Mouse (Mus musculus): ENCODE data around the gene Nkpd1. TPM values are rescaled to one million over a fixed set of nuclear protein-coding genes. Genes with fewer than 3 reads are reported as not detected.

Nkpd1 gene
- total RNA-seq, 2 experiments from 2014 or later: not detected

DNA sequence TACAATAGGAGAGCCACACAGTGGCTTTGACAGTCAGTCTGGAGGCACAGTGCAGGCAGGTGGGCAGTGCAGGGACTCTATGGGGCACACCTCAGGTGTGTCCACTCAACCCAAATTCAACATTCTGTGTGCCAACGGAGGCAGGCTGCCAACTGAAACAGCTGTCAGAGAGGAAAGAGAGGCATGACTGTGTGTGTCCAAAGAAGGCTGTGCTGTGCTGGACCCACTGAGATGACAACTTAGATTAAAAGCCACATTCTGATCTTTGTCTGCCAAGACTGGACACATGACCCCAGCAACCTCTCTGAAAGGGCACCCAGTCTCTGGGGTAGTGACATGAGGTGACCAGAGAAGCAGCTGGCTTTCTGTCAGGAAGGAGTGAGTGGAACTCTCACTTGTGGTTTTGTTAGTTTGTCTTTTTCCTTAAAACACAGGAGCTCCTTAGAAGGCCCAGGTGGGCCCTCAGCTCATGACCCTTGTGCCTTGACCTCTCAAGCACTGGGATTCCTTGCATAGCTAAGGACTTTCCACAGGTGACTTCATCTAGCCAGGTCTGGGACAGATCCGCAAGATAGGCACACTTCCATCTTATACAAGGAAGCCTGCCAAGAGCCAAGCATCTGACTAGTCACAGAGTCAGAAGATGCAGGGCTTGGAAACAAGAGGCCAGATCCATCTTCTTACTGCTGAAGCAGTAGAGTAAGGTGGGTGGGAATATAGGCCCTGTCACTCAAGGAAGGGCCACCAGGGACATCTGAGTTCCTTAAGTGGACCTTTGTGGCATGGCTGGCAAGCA is 23.3 kb downstream of the Nkpd1 start:
- DNase-seq: no peak
- intact Hi-C loops (cut with DNase I): no loop called here

DNA sequence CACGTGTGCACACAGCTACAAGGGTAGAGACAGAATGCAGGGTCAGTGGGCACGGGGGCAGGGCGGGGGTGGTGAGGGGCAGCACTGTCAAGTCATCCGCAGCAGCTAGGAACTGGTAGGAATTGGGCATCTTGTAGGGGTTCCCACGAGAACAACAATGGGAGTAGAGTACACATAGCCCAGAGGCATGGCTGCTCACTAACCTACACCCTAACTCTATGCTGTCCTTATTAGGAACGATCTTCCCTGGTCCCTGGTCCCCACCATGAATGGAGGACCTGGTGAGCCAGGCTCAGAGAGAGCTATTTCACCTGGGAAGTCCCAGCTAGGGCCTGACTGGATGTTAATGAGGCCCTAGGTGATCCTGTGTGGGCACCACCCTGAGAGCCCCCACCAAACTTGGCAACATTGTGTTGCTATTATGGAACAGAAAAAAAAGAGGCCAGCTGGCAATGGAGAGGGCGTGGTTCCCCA is 24.1 kb downstream of the Nkpd1 start:
- no peak for DNase-seq
- intact Hi-C loops (cut with DNase I): no loop called here

DNA sequence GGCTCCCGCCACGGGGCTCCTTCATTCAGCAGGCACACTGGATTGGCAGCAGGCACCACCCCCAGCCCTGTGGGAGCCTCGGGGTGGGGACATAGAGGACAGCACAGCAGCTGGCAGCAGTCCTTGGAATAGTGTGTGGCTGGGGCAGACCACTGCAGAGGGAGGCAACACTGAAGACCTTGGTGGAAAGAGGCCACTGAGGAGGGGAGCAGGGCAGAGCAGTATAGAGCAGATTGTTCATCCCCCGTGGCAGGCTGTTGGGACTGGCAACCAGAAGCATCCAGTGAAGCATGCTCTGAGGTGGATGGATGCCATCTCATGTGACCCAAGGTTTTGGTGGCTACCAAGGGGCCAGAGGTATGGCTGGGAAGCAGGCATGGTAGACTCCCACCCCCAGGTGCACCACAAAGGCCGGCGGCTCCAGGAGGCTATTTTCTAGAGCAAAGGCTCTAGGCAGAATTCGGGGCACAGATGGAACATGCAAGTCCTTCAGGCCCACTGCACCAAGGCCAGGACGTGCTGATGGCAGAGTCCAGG is 24.6 kb downstream of the Nkpd1 start:
- intact Hi-C loops (cut with DNase I): no loop called here
- DNase-seq: no peak

DNA sequence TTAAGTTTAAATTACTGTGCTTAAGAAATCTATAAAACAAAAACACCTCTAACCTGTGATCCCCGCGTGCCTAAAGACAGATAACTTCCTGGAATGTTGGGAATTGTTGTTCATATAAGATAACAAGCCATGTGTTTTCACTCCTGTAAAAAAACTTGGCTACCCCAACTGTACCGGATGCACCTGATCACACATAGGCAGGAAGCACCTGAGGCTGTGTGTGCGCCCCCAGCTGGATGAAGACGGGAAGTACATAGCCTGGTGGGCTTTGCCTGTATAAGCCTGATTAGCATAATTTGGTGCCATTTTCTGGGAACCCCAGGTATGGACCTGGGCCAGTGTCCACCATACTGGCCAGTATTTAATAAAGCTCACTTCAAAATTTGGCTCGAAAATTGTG is 25.9 kb downstream of the Nkpd1 start:
- intact Hi-C loops (cut with DNase I): no loop called here
- DNase-seq: no peak

DNA sequence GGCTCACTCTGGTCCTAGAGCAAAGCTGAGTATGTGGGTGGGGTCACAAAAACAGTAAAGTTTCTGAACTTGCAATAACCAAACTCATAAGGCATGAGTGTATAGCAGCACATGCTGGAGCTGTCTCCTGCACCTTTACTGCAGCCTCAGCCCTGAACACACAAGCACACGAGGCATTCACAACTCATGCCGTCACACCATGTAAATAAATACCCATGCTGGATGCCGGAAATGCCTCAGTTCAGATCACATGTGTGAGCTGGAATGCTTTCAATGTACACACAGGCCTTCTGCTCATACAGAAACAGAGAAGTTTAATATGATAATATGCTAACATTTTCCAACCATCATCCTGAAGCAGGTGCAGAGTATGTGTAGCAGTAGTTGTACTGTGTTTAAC is 28.4 kb downstream of the Nkpd1 start:
- no peak for DNase-seq
- intact Hi-C loops (cut with DNase I): no loop called here

DNA sequence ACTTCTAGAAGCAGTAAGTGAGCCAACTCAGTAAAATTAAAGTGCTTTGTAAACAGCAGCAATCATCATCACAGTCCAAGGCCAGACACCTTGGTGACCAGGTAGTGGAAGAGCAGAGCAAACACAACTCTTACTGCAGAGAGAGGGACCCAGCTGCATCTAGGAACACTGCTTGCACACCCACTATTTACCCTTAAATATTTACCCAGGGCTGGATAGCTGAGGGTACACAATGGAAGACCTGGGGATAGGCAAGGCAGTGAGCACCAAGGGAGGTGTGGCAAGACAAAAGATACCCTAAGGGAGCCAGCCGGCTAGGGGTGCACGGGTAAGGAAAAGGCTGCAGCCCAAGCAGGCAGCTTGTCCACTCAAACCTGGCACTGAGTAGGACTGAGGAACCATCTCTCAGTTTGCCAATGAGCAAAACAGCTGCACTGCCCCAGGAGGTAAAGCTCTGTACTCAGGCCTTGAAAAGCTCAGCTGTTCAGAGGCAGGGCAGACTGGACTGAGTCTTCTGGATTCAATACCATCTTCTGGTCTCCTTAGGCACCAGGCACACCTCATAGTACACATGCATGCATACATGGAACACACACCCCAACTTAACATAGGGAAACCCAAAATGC is 29.8 kb downstream of the Nkpd1 start:
- intact Hi-C loops (cut with DNase I): no loop called here
- DNase-seq: no peak

DNA sequence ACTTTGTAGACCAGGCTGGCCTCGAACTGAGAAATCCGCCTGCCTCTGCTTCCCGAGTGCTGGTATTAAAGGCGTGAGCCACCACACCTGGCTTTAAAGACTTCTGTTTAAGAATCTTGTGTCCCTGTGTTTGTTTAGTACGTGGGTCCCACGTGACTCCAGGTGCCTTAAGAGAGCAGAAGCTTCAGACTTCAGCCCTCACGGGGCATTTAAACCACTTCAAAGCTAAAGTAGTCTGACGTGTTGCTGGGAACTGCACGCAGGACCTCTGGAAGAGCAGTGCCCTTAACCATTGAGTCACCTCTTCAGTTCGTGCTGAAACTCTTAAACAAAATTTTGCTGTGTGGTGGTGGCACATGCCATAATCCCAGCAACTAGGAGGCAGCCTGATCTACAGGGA is 31.8 kb downstream of the Nkpd1 start:
- intact Hi-C loops (cut with DNase I): no loop called here
- no peak for DNase-seq

DNA sequence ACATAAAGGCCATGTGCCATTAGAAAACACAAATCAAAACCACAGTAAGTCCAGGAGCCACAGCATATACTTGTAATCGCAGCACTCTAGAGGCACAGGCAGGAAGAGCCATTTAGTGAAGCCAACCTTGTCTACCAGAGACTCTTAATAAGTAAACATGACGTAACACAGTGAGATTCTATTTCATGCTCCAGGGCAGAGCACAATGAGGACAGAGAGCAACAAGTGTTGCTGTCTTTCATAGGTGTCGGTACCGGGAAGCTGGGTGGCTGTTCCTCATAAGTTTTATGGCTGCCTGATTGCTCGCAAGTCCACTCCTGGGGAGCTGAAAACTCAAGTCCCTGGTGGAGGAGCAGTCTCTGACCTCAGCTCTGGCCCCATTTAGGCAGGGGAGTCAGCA is 34.0 kb downstream of the Nkpd1 start:
- intact Hi-C loops (cut with DNase I): no loop called here

DNA sequence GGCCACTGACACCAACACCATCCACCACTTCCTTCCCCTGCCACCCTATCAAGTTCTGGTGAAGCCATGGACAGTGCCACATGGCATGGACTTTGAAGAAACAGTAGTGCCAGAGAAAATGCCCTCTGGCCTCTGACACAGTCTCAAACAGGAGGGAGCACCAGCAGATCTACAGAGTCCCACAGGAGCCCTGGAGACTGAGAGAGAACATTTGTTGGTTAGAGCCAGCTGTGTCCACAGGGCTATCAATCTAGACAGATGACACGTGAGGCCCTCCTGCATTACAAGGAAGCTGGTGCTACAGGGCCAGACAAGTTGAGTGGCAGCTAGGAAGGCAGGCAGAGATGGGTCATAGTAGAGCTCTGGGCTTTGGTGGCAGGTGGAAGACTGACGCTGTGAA is 34.8 kb downstream of the Nkpd1 start:
- intact Hi-C loops (cut with DNase I): no loop called here
- no peak for DNase-seq

More for the DNA sequence above, 34.0 kb downstream of the Nkpd1 start:
- no peak for DNase-seq

DNA sequence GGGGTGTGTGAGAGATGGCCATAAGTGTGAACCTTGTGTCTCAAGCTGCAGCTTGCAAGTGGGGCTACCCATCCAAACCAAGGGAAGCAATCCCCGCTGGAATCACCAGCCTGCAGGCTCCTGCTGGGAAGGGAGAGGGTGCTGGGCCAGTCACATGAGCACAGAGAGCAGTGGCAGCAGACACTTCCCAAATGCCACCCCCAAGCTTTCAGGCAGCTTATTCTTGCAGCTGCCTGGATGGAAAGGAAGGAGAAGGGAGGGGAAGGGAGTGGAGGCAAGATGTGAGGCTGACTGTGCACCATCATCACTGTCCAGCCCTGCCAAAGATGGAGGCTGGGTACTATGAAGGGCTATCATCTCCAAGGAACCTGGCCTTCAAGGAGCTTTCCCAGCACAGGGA is 36.5 kb downstream of the Nkpd1 start:
- intact Hi-C loops (cut with DNase I): no loop called here
- no peak for DNase-seq

DNA sequence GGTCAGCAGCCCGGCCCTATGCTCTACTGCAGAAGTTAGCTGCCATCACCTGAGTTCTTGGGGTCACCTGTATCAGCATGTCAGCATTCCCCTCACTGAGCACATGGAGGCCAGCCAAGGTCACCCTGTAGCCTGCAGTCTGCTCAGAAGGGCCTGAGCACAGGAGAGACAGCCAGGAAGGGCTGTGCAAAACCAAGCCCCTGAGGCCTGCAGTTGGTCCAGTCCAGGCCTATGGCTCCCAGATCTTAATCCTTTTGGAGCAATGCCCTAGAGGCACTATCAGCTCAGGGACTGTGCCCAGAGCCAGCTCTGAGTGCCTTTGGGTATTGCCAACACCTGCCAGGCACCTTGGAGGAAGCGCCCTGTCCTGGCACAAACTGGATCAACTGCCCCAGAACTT is 39.4 kb downstream of the Nkpd1 start:
- DNase-seq: no peak
- intact Hi-C loops (cut with DNase I): no loop called here

DNA sequence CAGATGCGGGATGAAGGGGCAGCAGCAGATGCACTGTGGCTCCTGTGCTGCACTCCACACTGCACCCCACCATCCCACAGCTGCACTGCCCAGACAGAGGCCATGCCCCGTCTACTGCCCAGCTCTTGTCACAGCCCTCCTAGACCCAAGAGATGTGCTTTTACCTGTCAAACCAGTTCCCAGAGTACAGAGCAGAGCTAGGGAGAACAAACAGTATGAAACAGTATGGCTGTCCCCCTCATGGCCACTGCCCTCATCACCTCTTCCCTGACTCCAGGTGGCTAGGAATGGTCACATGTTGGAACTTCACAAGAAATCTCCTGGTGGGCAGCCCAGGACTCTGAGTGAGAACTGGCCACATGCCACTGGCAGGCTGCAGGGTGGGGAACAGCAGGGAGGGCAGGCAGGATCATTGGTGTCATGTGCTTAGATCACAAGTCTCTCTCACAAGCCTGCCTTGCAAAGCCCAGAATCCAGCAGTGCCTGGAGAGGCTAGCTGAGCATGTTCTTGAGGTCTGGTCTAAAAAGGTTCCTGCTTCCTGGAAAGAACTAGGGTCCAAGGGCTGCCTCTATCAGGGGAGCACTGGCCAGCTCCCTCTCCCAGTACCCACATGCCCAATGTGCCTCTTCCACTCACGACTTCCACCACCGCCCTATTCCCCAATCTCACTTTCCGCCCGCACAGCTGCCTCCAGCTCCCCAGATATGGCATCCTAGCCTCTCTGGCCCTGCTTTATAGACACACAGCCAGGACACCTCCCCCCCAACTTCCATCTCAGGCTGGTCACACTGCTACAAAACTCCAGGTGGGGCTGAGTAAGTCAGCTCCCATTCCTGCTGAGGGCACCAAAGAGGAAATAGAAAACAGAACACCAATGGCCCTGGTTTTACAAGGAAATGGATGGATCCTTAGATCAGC is 40.6 kb downstream of the Nkpd1 start:
- DNase-seq: no peak
- intact Hi-C loops (cut with DNase I): no loop called here

DNA sequence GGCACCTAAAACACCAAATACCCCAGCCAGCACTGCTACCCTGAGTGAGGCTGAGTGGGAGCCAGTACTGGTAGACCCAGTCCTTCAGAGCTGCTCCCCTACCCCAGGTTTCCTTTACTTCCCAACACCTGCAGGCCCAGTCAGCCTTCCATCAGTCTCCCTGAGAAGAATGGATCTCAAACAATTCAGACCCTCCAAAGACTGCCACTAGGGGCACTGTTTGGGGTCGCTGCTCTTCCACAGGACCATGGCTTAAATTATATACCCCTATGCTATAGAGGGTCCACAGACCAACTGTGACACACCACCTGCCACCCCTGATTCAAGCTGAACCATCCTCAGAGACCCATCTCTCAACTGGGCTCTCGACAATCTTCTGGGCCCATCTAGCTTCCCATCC is 41.3 kb downstream of the Nkpd1 start:
- intact Hi-C loops (cut with DNase I): no loop called here
- no peak for DNase-seq

DNA sequence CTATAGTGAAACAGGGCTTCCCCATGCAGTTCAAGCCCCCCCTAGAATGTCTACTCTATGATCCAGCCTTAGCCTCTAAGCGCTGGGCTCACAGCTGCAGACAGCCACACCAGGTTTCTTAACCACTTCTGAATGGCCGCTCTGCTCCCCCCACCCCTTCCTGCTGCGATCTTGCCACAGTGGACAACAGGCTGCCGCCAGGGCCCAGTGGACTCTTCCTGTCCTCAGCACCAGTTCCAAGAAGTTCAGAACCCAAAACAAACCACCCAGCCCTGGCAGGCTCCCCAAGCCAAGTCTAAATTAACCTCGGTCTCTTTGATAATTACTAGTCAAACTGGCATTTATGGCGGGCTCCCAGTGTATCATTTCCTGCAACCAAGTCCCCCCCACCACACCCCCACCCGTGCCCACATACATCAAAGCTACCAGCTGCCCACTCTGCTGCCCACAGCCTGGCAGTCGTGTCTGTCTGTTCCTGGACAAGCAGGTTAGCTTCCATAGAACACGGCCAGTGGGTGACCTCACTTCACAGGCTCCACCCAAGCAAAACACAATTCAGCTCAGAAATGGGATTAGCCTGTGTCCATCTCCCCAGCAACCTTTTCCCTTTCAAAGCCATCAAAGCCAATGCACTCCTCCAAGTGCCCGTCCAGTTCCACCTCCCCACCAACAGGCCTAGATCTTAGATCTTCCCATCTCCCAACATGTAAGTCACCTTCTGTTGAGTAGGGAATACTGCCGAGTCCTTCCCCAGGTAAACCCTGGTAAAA is 43.0 kb downstream of the Nkpd1 start:
- DNase-seq: no peak
- intact Hi-C loops (cut with DNase I): no loop called here

DNA sequence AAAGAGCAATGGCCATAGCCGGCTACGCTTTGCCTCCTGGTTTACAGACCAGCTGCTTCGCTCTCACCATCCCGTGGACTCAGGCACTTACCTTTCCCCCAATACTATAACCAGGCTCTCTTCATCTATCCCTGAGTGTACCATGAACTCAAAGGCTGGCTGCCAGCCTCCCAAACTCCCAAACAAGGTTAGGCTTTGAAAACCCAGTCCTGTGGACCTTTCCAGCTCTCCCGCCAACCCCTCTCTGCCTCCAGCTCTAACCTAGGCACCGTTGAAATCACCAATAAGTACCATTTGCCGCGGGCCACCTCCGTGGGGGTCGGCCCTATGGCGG is 43.8 kb downstream of the Nkpd1 start:
- intact Hi-C loops (cut with DNase I): no loop called here

DNA sequence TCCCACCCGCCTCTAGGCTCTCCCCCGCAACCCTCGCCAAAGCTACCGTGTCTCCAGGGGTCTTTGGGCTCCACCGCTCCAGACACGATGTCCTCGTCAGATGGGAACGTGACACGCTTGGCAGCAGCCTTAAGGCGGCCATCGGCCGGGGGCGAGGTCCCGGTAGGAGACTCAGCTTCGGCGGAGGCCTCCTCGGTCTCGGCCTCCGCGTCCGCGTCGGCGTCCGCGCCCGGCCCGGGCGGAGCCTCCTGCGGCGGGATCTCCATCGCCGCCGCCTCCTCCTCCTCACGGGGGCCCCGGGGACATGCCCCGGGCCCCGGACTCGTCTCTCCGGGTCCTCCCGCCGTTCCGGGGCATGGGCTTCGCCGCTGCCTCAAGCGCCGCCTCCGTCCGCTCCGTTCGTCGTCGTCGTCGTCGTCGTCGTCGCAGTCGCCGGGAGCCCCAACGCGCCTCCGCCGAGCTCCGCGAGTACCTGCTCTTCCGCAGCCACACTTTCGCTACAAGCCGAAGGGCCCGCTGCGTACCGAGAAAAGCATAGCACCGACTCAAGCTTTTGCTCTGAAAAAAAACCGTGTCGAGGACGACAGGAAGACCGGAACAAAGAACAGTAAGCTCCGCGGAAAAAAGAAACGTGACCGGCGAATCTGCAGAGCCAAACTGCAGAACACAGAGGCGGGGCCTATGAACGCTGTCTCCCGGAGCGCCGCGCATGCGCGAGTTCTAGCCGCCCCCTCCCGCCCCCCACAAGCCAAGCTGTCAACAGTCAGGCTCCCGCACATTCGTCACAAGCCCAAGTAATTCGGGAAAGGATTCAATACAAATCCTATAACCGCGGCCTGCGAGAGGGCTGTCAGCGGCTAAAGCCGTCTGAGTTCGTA is 44.4 kb downstream of the Nkpd1 start:
- intact Hi-C loops (cut with DNase I): no loop called here
- peak; percentile 88 for DNase-seq

More for the DNA sequence above, 43.8 kb downstream of the Nkpd1 start:
- no peak for DNase-seq

DNA sequence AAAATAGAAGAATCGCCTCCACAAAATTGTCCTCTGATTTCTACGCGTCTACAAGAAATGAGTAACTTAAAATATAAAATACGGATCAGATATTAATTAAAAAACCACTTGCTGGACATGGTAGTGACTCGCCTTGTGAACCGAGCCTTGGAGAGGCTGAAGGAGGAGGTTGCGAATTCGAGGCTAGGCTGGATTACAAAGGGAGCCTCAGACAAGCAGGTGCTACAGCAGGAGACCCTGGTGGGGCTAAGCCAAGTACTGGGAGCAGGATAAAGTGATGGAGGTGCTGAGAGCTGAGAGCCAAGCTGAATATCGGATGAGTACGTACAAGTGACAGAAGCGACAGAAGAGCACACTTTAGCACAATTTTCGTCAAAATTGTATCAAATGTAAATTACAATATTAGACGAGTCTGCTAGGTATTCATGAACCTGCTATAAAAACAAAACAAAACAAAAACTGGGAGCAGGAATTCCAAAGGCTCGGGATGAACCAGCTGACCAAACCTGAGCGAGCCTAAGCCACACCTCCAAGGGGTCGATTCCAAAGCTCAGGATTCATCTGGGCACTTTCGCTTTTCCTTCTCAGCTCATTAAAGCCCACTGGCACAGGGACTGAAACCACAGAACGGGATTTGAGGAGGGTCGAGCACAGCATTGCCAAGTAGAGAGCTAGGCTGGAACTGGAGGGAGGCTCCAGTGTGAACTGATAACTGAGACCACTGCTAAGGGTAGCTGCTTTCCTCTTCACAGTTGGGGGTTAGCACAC is 45.2 kb downstream of the Nkpd1 start, which contains the start of gene Ppp1r37:
Gene Ppp1r37, minus strand, starts transcription at position 434 of the 768 bp plus-strand sequence.
- intact Hi-C loops (cut with DNase I): no loop called here
- no peak for DNase-seq

DNA sequence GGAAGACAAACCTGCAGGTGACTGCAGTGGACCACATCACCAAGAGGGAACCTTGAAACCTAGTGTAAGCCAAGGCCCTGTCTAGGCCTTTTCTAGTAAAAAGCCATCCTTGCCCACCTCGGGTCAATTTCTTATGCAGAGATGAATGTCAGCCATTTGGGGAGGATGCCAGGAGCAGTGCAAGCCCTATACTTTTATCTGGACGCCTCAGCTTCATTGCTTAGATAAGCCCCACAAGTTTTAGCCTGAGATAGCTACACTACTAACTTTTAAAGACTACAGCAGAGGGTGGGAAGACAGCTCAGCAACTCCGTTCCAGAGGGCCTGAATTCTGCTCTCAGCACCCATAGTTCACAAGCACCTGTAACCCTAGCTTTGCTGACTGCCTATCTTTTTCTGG is 46.2 kb downstream of the Nkpd1 start:
- intact Hi-C loops (cut with DNase I): no loop called here
- DNase-seq: no peak
